Mouse (Mus musculus) urinary bladder, adult 2 months (tissue): ENCODE data around the gene Fbxo6. TPM values are rescaled to one million over a fixed set of nuclear protein-coding genes. Genes with fewer than 3 reads are reported as not detected.
A peak's percentile ranks its signal among the peaks of the same experiment; 100 is the strongest.

Source experiments
- DNase-seq: peaks from one replicate; pipeline ENCODE4 v3.0.0; 2022; ENCODE audit warnings: low spot score
- polyA plus RNA-seq: library from polyadenylated mRNA; depleted of rRNA; stranded (reverse); fragments of >200 nt; gene quantifications from 2 replicates; pipeline ENCODE4 v1.2.3, GENCODE M21; 2012

The Fbxo6 gene
- polyA plus RNA-seq, 1 experiment: 70.1 TPM

GRCm38 (mm10) chr4:148160436-148161390, 8.8 kb upstream of the Fbxo6 start, which contains the start of the genes Fbxo44 and Fbxo2:
Gene Fbxo44, minus strand, starts transcription at chr4:148160482.
Gene Fbxo2, plus strand, starts transcription at chr4:148160621.
- DNase-seq: no peak

GRCm38 (mm10) chr4:148159544-148160435, 7.8 kb upstream of the Fbxo6 start:
- DNase-seq: peak; percentile 77

- DNase-seq: no peak
Observed at GRCm38 (mm10) chr4:148158436-148159348, 6.8 kb upstream of the Fbxo6 start.

- DNase-seq: no peak
Observed at GRCm38 (mm10) chr4:148154982-148155381, 3.0 kb upstream of the Fbxo6 start.

GRCm38 (mm10) chr4:148154006-148154405, 2.1 kb upstream of the Fbxo6 start:
- DNase-seq: no peak

GRCm38 (mm10) chr4:148152547-148152946, 607 bp upstream of the Fbxo6 start:
- no peak for DNase-seq

GRCm38 (mm10) chr4:148150953-148151266, 1.0 kb downstream of the Fbxo6 start:
- no peak for DNase-seq

GRCm38 (mm10) chr4:148150242-148150641, 1.7 kb downstream of the Fbxo6 start:
- DNase-seq: no peak

GRCm38 (mm10) chr4:148149540-148149939, 2.4 kb downstream of the Fbxo6 start:
- no peak for DNase-seq

GRCm38 (mm10) chr4:148147714-148148113, 4.2 kb downstream of the Fbxo6 start:
- no peak for DNase-seq

- no peak for DNase-seq
Observed at GRCm38 (mm10) chr4:148143721-148144120, 8.2 kb downstream of the Fbxo6 start.

- peak; percentile 93 for DNase-seq
Observed at GRCm38 (mm10) chr4:148140098-148141011, 11.6 kb downstream of the Fbxo6 start.

- no peak for DNase-seq
Observed at GRCm38 (mm10) chr4:148139767-148140097, 12.2 kb downstream of the Fbxo6 start.

GRCm38 (mm10) chr4:148137503-148137902, 14.4 kb downstream of the Fbxo6 start:
- no peak for DNase-seq

GRCm38 (mm10) chr4:148134988-148135387, 17.0 kb downstream of the Fbxo6 start:
- DNase-seq: no peak

GRCm38 (mm10) chr4:148131497-148132081, 20.4 kb downstream of the Fbxo6 start:
- no peak for DNase-seq

GRCm38 (mm10) chr4:148130561-148131413, 21.2 kb downstream of the Fbxo6 start, which contains the start of gene Draxin:
Gene Draxin, minus strand, starts transcription at chr4:148130698.
- DNase-seq: no peak

GRCm38 (mm10) chr4:148130133-148130532, 21.8 kb downstream of the Fbxo6 start, which contains the start of gene Mad2l2:
Gene Mad2l2, plus strand, starts transcription at chr4:148130384.
- DNase-seq: no peak

GRCm38 (mm10) chr4:148128672-148129071, 23.3 kb downstream of the Fbxo6 start:
- DNase-seq: no peak
